In the genomic region with DNA sequence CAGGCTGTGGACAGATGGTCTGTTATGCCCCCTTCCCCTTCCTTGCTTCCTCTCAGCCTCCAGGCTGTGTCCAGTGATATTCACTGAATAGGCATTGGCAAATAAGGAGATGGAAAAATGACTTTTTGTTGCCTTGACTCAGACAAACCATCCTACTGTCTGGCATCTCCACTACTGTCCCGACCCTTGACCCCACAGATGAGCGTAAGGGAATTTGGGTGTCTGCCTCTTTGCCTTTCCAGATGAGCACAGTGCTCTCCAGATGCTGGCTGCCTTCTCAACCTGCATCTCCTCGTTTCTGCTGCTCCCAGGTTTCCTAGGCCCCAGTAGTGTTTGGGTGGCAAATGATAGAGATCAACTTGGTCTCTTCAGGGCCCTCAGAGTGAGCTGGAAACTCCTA, we compare ENCODE assay signal across 18 mouse cellular contexts. TPM values are rescaled to one million over a fixed set of nuclear protein-coding genes. Genes with fewer than 3 reads are reported as not detected.
DNase-seq lines count a peak whose midpoint lies in the region; ATAC-seq lines count a peak whose summit lies in the region.
"Had no signal": no experiment of that assay in that cellular context is flagged by ENCODE, and none has a peak within 500 bp of the region (broad histone marks: within the 10 kb centered on the region; RNA-seq: fewer than 3 reads in every experiment).

No protein-coding gene starts in this region.

- no peak overlapping the region for H3K4me3 ChIP-seq in forebrain, embryonic 10.5 days
- no peak overlapping the region for H3K4me3 ChIP-seq in forebrain, embryonic 15.5 days
- no peak overlapping the region for H3K4me3 ChIP-seq in heart, embryonic 16.5 days (ENCODE audit: low read length)
- no peak overlapping the region for H3K4me3 ChIP-seq in heart, embryonic 10.5 days
- H3K4me3 ChIP-seq in limb, embryonic 12.5 days (replicated peaks): no peak overlapping the region
- no peak overlapping the region for H3K4me3 ChIP-seq in limb, embryonic 10.5 days
- no peak overlapping the region for H3K4me3 ChIP-seq in limb, embryonic 13.5 days

- H3K9ac ChIP-seq in forebrain, embryonic 15.5 days (replicated peaks): no peak overlapping the region
- H3K9ac ChIP-seq in heart, embryonic 16.5 days (ENCODE audit: low read length): no peak overlapping the region
- H3K9ac ChIP-seq in limb, embryonic 12.5 days (replicated peaks): no peak overlapping the region
- H3K9ac ChIP-seq in limb, embryonic 13.5 days: no peak overlapping the region

- WGBS in forebrain, embryonic 10.5 days: 85% methylated on average over 3 of the region's 3 CpGs
- 86% methylated on average over 3 of the region's 3 CpGs for WGBS in forebrain, embryonic 15.5 days
- WGBS in heart, embryonic 16.5 days: 82% methylated on average over 3 of the region's 3 CpGs
- 74% methylated on average over 3 of the region's 3 CpGs for WGBS in heart, embryonic 10.5 days
- WGBS in limb, embryonic 12.5 days: 78% methylated on average over 3 of the region's 3 CpGs
- 74% methylated on average over 3 of the region's 3 CpGs for WGBS in limb, embryonic 10.5 days
- WGBS in limb, embryonic 13.5 days: 74% methylated on average over 3 of the region's 3 CpGs

- no peak for DNase-seq in forebrain, embryonic 10.5 days (ENCODE audit: extremely low spot score, low spot score)
- no peak for DNase-seq in heart, embryonic 10.5 days (ENCODE audit: low spot score)
- no peak for DNase-seq in limb, embryonic 10.5 days (ENCODE audit: low spot score)
- no peak for DNase-seq in thymus, postnatal 25 days
- DNase-seq: kidney, postnatal 36 days; layer of hippocampus, adult 9-11 months; lung, adult 18-20 months; lung, postnatal 36 days; right cerebral cortex, adult 18-20 months had no signal

- peaks cover 41% of the 10 kb centered on the region for H3K4me1 ChIP-seq in forebrain, embryonic 10.5 days
- H3K4me1 ChIP-seq in forebrain, embryonic 15.5 days: peaks cover 30% of the 10 kb centered on the region
- H3K4me1 ChIP-seq in heart, embryonic 16.5 days (ENCODE audit: control insufficient read depth, insufficient read depth, low read length): peaks cover 20% of the 10 kb centered on the region
- peaks cover 41% of the 10 kb centered on the region for H3K4me1 ChIP-seq in heart, embryonic 10.5 days
- peaks cover 7% of the 10 kb centered on the region; the same call in 1 of the 2 replicates for H3K4me1 ChIP-seq in limb, embryonic 12.5 days (replicated peaks)
- peaks cover 6% of the 10 kb centered on the region; the same call in 1 of the 2 replicates for H3K4me1 ChIP-seq in limb, embryonic 10.5 days
- H3K4me1 ChIP-seq in limb, embryonic 13.5 days: peaks cover 53% of the 10 kb centered on the region

- no peak for ATAC-seq in forebrain, embryonic 15.5 days (replicated peaks)
- ATAC-seq in heart, embryonic 16.5 days (replicated peaks; ENCODE audit: extremely low read depth, insufficient read depth, low FRiP score): no peak
- ATAC-seq in limb, embryonic 12.5 days (ENCODE audit: insufficient number of reproducible peaks, insufficient read depth, low FRiP score, low TSS enrichment, low read depth): no peak
- no peak for ATAC-seq in limb, embryonic 13.5 days (ENCODE audit: low FRiP score, low read depth)
- ATAC-seq: CD4-positive, CD25-positive, alpha-beta regulatory T cell, adult 4 months; forebrain, embryonic 14.5 days; Patski had no signal

- no peak overlapping the region for H3K4me2 ChIP-seq in forebrain, embryonic 15.5 days (replicated peaks)
- H3K4me2 ChIP-seq in heart, embryonic 16.5 days (ENCODE audit: low read depth, low read length): no peak overlapping the region
- no peak overlapping the region for H3K4me2 ChIP-seq in limb, embryonic 12.5 days
- H3K4me2 ChIP-seq in limb, embryonic 13.5 days (replicated peaks): no peak overlapping the region
- H3K4me2 ChIP-seq: liver, embryonic 11.5 days had no signal

- no peaks in the 10 kb centered on the region for H3K27me3 ChIP-seq in forebrain, embryonic 10.5 days (ENCODE audit: poor library complexity, severe bottlenecking)
- no peaks in the 10 kb centered on the region for H3K27me3 ChIP-seq in forebrain, embryonic 15.5 days
- no peaks in the 10 kb centered on the region for H3K27me3 ChIP-seq in heart, embryonic 16.5 days (ENCODE audit: control insufficient read depth, insufficient read depth, low read length)
- no peaks in the 10 kb centered on the region for H3K27me3 ChIP-seq in heart, embryonic 10.5 days (ENCODE audit: insufficient read depth, poor library complexity, severe bottlenecking)
- peaks cover 3% of the 10 kb centered on the region; the same call in 1 of the 2 replicates for H3K27me3 ChIP-seq in limb, embryonic 12.5 days
- H3K27me3 ChIP-seq in limb, embryonic 10.5 days (ENCODE audit: low read depth, poor library complexity, severe bottlenecking): no peaks in the 10 kb centered on the region
- no peaks in the 10 kb centered on the region for H3K27me3 ChIP-seq in limb, embryonic 13.5 days
- H3K27me3 ChIP-seq: Patski had no signal

- H3K9me3 ChIP-seq in forebrain, embryonic 10.5 days: no peaks in the 10 kb centered on the region
- H3K9me3 ChIP-seq in forebrain, embryonic 15.5 days: no peaks in the 10 kb centered on the region
- H3K9me3 ChIP-seq in heart, embryonic 16.5 days (replicated peaks; ENCODE audit: control insufficient read depth, low read length): no peaks in the 10 kb centered on the region
- H3K9me3 ChIP-seq in heart, embryonic 10.5 days: no peaks in the 10 kb centered on the region
- no peaks in the 10 kb centered on the region for H3K9me3 ChIP-seq in limb, embryonic 12.5 days
- H3K9me3 ChIP-seq in limb, embryonic 10.5 days (replicated peaks): no peaks in the 10 kb centered on the region
- H3K9me3 ChIP-seq in limb, embryonic 13.5 days: no peaks in the 10 kb centered on the region

- no peaks in the 10 kb centered on the region for H3K36me3 ChIP-seq in forebrain, embryonic 10.5 days (replicated peaks)
- H3K36me3 ChIP-seq in forebrain, embryonic 15.5 days: no peaks in the 10 kb centered on the region
- H3K36me3 ChIP-seq in heart, embryonic 16.5 days (ENCODE audit: control insufficient read depth, insufficient read depth): no peaks in the 10 kb centered on the region
- no peaks in the 10 kb centered on the region for H3K36me3 ChIP-seq in heart, embryonic 10.5 days
- H3K36me3 ChIP-seq in limb, embryonic 12.5 days: no peaks in the 10 kb centered on the region
- H3K36me3 ChIP-seq in limb, embryonic 10.5 days: no peaks in the 10 kb centered on the region
- no peaks in the 10 kb centered on the region for H3K36me3 ChIP-seq in limb, embryonic 13.5 days

- H3K27ac ChIP-seq in forebrain, embryonic 10.5 days: peak overlapping the region; percentile 30
- no peak overlapping the region for H3K27ac ChIP-seq in forebrain, embryonic 15.5 days (replicated peaks)
- peak overlapping the region; percentile 63 for H3K27ac ChIP-seq in heart, embryonic 16.5 days (ENCODE audit: low read length)
- no peak overlapping the region; the same call in 1 of the 2 replicates for H3K27ac ChIP-seq in heart, embryonic 10.5 days
- H3K27ac ChIP-seq in limb, embryonic 12.5 days: peak overlapping the region; percentile 75
- no peak overlapping the region for H3K27ac ChIP-seq in limb, embryonic 10.5 days
- H3K27ac ChIP-seq in limb, embryonic 13.5 days: peak overlapping the region; percentile 77
- H3K27ac ChIP-seq: stomach, postnatal 0 days had no signal

RNA-seq across cellular contexts. Expression of gene Xylt1, which starts 54.3 kb away (rescaled TPM):
- polyA plus RNA-seq in forebrain, embryonic 10.5 days (2016; fragmentation: Nextera tagmentation; extraction: Ambion mirVana): 1.7 and 2.3 TPM in 2 replicates
- 2.0 and 2.5 TPM in 2 replicates for polyA plus RNA-seq in forebrain, embryonic 15.5 days (2015; fragmentation: Nextera tagmentation; extraction: Ambion mirVana)
- 0.89 and 1.1 TPM in 2 replicates for polyA plus RNA-seq in heart, embryonic 16.5 days (2015; fragmentation: Nextera tagmentation; extraction: Ambion mirVana)
- 1.2 and 1.8 TPM in 2 replicates for polyA plus RNA-seq in heart, embryonic 10.5 days (2016; fragmentation: Nextera tagmentation; extraction: Ambion mirVana)
- 1.8 and 2.4 TPM in 2 replicates for polyA plus RNA-seq in limb, embryonic 12.5 days (2016; fragmentation: Nextera tagmentation; extraction: Ambion mirVana)
- 0.91 and 0.95 TPM in 2 replicates for polyA plus RNA-seq in limb, embryonic 10.5 days (2016; fragmentation: Nextera tagmentation; extraction: Ambion mirVana)
- 1.9 and 2.7 TPM in 2 replicates for polyA plus RNA-seq in limb, embryonic 13.5 days (2015; fragmentation: Nextera tagmentation; extraction: Ambion mirVana)

Comparison
In these comparisons a context has a peak if more than half of its experiments do, and no peak if none do; other contexts are left out.
1. H3K27ac ChIP-seq: peak in forebrain, embryonic 10.5 days (single experiment), heart, embryonic 16.5 days (single experiment), limb, embryonic 12.5 days (single experiment) and limb, embryonic 13.5 days (single experiment); none in forebrain, embryonic 15.5 days (single experiment), heart, embryonic 10.5 days (single experiment) and limb, embryonic 10.5 days (single experiment).